Mouse (Mus musculus) activated CD4-positive, CD25-positive, alpha-beta regulatory T cell, adult 4 months (primary cell): Measurements from ENCODE around the gene Sulf2. TPM values are rescaled to one million over a fixed set of nuclear protein-coding genes. Genes with fewer than 3 reads are reported as not detected.

Source experiments
- ATAC-seq: one replicate; pipeline ENCODE4 v1.8.0; 2017
- polyA plus RNA-seq, 2 experiments: library from polyadenylated mRNA; unstranded; fragments of 100-300 nt; shearing (Covaris generic); gene quantifications; one replicate each; pipeline ENCODE4 v1.2.1; 2017

Gene Sulf2
- polyA plus RNA-seq, 2 experiments from 2014 or later, result 1.3 to 1.5 TPM

DNA sequence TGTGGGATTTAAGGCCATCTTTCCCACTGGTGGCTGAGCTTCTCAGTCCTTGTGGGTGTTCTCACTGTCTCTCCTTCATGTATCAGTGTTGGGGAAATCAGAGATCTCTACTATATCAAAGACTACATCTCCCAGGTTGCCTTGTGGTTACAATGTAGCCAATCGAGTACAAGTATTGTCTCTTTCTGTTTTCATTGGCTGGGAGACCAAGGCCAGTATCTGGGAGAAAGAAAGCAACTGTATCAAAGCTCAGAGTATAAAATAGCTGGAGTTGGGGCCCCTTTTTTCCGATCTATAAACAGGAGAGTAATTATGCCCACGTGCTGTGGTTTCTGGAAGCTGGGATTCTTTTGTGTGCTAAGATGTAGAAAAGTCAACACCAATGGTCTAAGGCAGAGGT is 19.7 kb upstream of the Sulf2 start:
- ATAC-seq, result no peak

DNA sequence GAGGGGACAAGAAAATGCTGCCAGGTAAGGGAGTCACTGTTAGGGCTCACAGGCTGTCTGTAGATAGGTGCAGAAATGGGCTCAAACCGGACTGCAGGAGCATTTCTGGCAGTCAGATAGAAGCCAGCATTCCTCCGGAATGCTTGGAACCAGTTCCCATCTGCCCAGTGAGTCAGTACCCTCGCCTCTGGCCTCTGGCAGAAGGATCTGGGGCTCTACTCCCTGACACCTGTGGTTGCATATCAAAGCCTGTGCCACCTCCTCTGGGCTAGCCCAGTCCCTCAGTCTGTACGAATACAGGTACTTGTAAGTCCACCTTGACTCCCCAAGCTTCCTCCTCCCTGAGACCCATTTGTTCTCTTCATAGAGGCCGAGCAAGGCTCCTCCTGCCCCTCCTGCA is 17.7 kb upstream of the Sulf2 start:
- no peak for ATAC-seq

DNA sequence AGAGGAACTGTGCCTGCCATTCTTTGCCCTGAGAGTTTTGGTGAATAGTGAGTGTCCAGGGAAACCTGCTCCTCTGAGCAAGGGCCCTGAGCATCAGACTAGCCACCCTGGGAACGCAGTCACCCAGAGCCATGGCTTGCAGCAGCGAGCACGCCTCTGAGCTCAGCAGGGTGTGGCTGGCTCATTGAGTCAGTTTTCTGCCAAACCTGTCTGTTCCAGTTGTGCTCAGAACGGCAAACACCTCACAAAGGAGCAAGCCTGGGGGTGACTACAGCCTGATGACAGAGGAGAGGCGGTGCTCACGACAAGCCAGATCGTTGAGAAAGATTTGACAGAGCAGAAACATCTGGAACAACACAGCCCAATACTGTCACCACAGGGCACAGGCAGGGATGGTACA is 14.7 kb upstream of the Sulf2 start:
- no peak for ATAC-seq

DNA sequence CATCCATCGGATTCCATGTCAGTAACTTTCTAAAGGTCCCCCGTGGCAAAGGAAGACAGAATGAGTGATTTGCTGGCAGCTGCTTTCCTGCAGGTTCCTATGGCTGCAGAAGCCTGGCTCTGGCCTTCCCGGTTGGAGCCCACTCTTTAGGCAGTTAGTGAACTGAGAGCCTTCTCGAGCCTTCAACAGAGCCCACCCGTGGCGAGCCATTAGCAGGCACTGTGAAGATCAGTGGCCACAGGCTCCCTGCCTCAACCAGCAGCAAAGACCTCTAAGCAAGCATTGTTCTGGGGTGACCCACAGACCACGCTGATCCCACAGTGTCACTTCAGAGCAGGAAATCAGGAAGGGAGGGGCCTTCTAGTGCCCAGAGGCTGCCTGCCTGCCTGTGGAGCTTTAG is 13.4 kb upstream of the Sulf2 start:
- no peak for ATAC-seq

DNA sequence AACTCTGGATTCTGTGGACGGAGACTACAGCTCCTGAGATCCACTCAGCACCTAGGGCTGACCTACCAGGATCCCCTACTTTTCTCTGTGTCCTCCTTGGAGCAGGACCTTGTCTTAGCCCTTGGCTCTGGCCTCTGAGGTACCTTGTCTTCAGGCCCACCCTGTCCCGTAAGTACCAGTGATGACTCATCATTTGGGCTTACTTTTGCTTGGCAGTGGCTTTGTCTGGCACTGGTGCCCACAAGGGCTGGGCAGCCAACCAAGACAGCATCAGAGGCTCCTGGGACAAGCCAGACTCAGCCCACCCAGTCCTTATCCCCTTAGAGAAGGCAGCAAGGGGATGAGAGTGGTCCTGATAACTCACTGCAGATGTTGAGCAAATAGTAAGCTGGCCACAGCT is 11.9 kb upstream of the Sulf2 start:
- ATAC-seq, result no peak

DNA sequence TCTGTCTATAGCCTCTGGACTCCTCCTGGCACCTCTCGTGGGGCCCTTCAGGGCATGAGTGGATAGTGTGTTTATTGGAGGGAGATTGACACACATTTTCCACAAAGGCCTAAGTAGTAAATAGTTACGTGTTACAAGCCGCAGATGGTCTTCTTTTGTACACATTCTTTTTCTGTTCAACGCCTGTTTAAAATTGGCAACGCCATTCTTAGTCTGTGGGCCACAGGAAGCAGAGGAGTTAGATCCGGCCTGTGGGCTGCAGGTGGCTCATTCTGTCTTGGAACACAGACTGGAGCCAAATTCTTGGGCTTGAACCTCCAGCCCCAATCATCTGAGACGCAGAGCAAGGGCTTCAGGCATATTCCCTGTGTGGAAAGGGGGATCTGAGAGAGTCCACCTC is 9.9 kb upstream of the Sulf2 start:
- ATAC-seq, result no peak

DNA sequence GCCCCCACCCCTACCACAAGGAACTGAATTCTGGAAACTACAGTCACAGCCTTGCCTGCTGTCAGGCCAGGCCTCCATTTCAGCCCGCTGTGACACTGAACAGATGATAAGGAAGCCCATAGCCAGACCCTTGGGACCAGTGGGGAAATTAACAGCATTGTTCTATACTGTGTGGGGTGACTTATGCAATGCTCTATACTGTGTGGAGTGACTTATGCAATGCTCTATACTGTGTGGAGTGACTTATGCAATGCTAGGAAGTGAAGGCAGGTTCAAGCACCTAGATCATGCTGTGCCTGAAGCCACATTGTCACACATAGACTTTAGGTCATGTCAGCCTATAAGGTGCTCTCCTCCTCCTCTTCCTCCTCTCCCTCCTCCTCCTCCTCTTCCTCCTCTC is 9.1 kb upstream of the Sulf2 start:
- ATAC-seq, result no peak

DNA sequence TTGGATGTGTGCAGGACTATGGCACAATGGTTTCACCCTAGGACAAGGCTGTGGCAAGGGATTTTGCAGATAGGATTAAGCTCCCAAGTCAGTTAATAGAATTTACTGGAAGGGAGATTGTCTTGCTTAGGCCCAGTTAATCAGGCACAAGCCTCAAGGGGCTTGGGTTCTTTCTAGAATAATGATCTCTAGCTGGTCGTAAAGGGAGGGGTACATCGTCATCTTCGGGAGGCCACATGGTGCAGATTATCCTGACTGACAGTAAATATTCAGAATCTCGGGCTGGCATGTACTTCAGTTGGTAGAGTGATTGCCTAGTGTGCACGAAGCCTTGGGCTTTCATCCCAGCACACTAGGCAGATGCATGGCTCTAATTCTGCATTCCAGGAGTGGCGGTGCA is 8.5 kb upstream of the Sulf2 start:
- no peak for ATAC-seq

DNA sequence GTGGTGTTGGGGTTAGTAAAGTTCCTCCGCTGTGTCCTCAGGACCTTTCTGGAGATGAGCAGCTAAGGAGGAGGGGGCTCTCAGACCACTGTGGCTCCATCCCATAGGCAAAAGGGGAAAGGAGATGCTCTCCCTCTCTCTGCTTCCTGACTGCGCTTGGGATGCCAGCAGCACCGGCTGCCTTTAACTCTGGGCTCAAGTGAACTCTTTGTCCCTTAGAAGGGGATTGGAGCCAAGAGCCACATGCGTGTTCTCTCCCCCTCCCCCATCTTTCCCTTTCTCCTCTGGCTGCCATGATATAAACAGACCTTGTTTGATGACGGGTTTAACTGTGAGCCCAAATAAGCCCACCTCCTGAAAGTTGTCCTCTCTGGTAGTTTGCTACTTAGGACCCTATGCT is 7.8 kb upstream of the Sulf2 start:
- ATAC-seq, result no peak

DNA sequence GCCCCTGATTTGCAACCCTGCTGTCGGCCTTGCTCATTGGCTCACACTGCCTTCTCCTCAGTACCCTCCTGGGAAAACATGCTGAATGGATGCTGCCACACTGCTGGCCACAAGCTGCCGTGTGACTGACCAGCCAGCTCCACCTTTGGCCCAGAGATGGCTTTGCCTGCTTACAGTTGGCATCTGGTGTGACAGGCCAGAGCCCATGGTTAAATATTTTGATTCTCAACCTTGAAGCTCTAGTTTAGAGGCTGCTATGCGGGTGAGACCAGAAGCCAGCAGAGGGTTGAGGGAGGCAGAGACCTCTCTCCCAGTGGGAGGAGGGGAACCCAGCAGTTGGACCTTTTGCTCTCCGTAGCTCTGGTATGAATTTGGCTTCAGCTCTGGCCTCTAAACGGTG is 6.7 kb upstream of the Sulf2 start:
- ATAC-seq, result no peak

DNA sequence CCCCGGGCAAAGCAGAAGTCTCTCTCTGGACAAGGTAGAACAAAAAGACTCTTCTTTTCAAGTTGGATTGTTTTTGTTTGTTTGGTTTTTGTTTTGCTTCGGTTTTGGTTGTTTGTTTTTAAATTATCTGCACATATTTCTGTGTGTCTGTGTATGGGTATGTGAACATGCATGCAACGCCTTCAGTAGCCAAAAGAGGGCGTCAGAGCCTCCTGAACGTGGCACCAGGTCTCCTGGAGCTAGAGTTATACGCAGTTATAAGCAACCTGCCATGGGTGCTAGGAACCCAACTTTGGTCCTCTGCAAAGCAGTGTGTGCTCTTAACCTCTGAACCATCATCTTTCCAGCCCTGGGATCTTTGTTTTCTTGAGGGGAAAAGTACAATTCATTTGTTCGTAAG is 3.8 kb upstream of the Sulf2 start:
- ATAC-seq, result no peak

DNA sequence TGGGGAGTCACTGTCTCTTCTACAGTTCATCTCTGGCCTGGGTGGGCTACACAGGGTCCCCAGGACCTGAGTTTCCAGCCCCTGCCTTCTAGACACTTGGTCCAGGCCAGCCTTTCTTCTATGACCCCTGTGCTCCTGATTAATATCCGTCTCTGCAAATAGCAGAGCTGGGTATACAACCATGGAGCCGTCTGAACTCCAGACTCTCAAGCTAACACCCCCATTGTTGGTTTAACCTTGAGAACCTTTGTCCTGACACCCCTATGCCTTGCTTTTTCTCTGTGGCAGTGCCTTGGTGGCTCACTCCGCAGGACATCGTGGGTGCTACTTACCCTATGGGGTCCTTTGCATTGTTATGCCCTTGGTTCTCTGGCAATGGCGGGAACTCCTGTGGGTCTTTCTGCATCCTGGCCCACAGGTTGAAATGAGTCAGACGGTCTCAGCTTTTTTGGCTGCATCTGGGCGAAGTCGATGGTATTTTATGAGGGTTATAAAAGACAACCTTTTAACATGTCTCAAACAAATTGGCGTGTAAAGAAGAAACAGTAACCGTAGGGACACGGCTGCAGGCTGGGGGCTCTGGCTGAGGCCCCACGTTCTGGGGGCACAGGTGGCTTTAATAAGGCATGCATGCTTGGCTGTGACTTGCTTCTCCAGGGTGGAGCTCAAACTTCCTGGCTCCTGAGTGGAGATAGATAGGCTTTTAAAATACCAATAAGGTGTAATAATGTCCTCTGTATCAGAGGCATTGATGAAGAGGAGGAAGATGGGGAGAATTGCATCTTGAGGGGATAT is 2.5 kb upstream of the Sulf2 start:
- ATAC-seq, result no peak

DNA sequence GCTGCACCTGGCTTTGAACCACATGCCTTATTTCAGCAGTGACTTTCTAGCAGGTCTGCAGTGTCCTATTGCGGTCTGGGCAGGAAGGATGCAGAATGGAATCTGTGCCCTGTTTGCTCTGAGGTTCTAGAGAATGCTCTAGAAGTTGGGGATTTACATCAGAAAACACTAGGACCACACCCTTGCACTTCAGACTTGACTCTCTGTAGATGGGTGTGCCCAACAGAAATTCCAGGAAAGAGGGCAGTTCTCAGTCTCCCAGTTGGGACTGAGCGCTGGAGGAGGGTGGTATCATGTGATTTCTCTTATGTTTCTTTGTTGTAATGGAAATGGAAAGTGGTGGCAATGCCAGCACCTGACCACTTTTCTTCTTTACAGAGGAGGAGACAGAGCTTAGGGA is 1.7 kb upstream of the Sulf2 start:
- no peak for ATAC-seq

DNA sequence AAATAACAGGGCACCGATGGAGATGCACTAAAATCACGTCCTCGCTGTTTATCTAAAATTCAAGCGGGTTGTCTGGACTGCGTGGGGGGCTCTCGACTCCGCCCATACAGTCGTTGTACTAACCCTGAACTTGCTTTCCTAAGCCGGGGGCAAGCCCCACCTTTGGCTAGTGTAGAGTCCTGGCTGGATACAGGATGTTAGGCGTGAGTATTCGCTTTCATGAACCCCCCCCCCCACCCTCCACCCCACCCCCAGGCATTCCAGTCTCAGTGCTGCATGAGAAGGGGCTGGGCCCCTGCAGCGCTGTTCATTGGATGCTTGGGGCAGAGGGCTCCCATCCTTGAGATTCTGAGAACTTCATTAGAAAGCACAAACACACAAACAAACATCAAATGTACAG is 659 bp upstream of the Sulf2 start:
- no peak for ATAC-seq

DNA sequence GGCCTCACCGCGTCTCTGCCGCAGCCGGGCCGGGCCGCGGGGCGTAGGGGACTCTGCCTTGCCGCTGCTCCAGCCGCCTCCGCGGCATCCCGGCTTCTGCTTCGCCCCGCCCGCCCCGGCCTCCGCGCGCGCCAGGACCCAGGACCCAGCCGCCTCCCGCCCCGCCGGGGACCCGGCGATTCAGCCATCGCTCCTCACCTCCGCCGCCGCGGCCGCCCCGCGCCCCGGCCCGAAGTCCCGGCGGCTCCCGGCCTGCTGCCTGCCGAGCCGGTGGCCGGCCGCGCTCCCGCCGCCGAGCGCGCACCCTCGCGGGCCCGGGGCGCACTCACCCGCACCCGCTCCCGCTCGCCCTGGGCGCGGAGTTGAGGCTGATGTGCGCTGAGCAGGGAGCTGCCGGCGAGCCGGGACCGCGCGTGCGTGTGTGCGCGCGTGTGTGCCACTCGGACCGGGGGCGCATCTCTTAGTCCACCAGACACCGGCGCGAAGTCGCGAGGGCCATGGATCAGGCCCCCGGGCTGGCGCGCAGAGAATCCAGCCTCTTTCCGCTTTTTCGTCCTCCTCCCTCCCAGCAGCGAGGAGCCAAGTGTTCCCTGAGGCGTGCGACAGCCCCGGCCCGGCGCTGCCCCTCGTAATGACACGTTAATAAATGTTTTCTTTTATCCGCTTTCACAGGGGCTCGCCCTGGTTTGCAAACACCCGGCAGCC is 562 bp downstream of the Sulf2 start:
- no peak for ATAC-seq

DNA sequence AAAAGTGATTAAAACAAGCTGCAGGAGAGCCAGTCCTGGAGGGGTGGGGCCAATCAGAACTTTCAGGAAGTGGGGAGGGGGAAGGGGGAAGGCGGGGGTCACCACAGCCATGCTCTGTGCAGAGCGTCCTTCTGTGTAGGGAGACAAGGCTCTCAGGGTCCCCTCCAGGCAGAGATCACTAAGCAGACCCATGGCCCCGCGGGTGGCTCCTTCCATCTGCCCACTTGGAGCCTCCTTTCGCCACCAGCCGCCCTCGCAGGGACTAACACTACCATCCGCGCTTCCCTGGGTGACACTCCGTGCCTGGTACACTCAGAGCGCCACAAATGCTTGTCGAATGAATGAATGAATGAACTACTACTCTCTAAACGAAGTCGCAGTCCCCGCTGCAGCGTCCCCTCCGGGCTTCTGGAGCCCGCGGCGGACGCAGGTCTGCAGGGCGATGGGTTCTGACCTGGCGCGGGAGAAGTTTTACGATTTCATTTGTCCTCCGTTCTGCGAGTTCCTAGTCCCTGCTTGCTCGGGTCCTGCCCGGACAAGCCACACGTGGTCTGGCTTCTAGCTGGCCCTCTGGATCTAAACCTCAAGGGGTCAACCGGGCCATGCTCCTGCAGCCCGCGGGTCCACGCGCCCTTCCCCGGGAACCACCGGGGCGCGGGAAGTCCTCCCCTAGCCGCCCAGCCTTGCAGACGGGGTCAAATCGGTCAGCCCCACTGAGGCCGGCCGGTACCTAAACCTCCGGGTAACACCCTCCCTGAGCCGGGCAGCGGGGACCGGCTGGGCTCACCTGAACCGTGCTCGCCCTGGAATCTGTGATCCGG is 1.4 kb downstream of the Sulf2 start:
- no peak for ATAC-seq

DNA sequence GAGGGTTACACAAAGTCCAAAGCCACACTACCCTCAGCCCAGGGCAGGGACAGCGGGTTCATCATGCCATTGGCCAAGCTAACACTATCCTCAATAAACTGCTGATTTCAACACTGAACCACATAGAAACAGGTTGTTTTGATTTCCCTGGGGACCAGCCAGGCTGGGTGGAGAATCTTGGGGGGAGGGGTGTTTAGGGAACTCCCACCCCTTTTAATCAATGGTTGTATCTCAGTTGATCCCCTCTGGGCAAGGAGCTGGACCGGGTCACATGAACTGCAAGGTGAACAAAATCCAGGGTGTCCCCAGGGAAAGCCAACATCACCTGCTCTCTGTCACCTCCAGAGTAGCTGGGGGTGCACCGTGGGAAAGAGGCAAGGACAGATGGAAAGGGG is 2.1 kb downstream of the Sulf2 start:
- no peak for ATAC-seq

DNA sequence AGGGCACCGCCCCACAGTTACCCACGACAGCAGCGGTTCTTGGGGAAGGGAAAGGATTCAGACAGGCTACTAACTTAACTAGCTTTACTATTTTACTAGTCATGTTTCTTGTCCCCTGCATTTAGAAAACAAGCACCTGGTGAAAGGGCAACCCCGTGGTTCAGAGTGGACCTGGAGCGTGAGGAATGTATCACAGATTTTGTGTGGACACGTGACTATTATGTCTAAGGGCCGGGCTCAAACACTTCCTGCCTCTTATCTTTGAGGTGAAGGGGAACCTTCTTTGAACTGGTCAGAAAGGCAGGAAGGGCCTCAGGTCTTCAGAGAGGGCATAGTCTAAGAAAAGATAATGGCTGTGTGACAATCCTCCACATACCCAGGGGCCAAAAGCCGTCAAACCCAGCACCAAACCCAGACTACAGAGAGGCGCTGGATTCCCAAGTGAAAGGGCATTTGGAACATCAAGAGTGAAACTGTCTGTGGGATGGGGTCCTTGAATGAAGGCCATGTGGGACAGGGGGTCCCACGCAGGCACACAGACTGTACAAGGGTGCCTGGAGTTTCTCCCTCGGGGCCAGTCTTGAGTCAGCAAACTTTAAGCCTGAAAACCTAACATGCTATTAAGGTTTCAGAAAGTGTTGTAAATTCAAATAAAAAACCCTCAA is 2.6 kb downstream of the Sulf2 start:
- ATAC-seq, result no peak

DNA sequence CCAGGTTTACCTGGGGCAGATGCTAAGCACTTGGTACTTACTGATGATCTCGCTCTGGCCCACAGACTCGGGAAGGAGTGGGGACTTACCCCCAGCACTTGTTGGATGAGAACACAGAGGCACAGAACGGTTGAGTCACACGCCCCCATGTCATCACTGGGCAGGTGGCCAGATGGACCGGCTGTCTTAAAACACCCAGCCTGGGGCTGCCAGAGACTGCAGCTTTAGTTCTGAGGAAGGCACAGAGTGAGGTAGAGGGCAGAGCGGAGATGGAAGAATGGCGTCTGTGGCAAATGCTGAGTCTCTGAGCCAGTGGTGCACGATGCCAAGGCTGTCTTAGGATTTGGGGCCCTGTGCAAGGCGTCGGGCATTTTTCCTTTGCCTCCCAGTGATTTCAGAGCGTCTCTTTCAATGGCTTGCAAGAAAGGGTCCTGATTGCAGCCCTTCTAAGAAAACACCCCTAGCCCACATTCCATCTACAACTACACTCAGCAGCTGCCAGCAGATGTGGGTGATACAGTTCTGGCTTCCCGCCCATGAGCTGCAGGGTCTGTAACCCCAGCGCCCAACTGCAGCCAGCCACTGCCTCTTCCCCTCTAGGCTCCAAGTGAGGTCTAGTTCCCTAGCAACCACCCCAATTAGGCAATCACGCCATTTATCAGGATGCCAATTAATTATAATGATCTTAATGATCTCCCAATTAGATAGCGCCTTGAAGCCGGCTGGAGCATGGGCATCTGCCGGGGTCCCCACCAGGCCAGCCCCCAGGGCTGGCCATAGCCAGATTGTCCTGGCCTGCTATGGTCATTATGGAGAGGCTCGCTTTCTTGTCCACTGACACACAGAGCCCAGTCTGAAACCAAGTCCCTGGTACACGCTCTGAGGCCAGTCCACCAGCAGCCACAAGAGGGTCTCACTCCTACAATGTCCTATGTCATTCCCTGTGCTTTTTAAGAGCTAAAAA is 3.7 kb downstream of the Sulf2 start:
- ATAC-seq, result no peak

DNA sequence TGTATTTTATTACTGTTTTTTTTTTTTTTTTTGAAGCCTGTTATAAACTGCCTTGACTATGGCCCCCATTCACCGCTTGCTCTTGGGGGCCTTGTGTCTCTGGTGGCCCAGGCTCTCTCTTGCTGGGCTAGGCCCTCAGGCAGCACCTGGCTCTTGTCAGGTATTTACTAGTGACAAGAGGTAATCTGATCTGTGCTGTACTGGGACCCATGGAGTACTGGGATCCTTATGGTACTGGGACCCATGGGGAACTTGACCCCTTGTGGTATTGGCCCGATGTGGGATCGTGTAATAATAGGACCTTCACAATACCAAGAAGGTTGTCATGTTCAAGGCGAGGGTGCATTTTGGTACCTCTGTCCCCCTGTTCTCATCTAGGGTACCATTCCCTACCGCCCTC is 4.9 kb downstream of the Sulf2 start:
- no peak for ATAC-seq

DNA sequence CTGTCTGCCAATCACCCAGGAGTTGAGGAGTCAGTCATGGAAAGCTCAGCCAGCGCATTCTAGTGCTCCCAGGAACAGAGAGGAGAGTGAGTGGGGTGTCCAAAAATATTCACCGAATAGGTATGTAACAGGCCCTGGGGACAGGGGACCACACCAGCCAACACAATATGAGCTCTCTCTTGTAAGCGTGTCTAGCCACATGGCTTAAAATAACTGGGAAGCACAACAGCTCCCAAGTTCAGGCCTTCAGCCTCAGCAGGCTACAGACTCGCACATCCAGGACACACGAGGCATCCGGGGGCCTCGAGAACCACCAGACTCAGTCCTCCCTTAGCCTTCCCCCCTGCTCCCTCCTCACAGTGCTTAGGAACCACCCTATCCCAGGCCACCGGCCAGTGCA is 6.0 kb downstream of the Sulf2 start:
- no peak for ATAC-seq
